Mouse (Mus musculus) erythroblast, embryonic 14.5 days (primary cell): ENCODE results near the gene Maml1. TPM values are rescaled to one million over a fixed set of nuclear protein-coding genes. Genes with fewer than 3 reads are reported as not detected.

ENCODE experiments used
- H3K27me3 ChIP-seq: 2 replicates; pipeline ENCODE4 v1.6.1; 2012; ENCODE audit warnings: inconsistent platforms; ENCODE audit not compliant: control insufficient read depth
- H3K36me3 ChIP-seq: 2 replicates; pipeline ENCODE4 v1.6.1; 2012; ENCODE audit warnings: mild to moderate bottlenecking, inconsistent platforms; ENCODE audit not compliant: control insufficient read depth
- H3K4me1 ChIP-seq: 2 replicates; pipeline ENCODE4 v1.6.1; 2012; ENCODE audit warnings: inconsistent platforms; ENCODE audit not compliant: control insufficient read depth
- H3K4me3 ChIP-seq: replicated peaks from 2 replicates; pipeline ENCODE3; 2012; ENCODE audit warnings: moderate library complexity, mild to moderate bottlenecking, inconsistent platforms
- H3K9me3 ChIP-seq: 2 replicates; pipeline ENCODE4 v1.6.1; 2012; ENCODE audit warnings: low read length, inconsistent platforms, mixed read lengths; ENCODE audit not compliant: control insufficient read depth
- GATA1 ChIP-seq: IDR thresholded peaks from 2 replicates; pipeline ENCODE4 v1.6.1; 2012; ENCODE audit warnings: low read length, inconsistent platforms, mixed read lengths
- TAL1 ChIP-seq: IDR thresholded peaks from 3 replicates; pipeline ENCODE4 v1.6.1; 2012; ENCODE audit warnings: low read length, inconsistent platforms, mixed read lengths
- polyA plus RNA-seq: library from polyadenylated mRNA; stranded (reverse); fragments of >175 nt; gene quantifications from 2 replicates; pipeline ENCODE4 v1.2.3, GENCODE M21; 2012

Gene Maml1
- 0.47 and 0.68 TPM in 2 replicates for polyA plus RNA-seq

DNA sequence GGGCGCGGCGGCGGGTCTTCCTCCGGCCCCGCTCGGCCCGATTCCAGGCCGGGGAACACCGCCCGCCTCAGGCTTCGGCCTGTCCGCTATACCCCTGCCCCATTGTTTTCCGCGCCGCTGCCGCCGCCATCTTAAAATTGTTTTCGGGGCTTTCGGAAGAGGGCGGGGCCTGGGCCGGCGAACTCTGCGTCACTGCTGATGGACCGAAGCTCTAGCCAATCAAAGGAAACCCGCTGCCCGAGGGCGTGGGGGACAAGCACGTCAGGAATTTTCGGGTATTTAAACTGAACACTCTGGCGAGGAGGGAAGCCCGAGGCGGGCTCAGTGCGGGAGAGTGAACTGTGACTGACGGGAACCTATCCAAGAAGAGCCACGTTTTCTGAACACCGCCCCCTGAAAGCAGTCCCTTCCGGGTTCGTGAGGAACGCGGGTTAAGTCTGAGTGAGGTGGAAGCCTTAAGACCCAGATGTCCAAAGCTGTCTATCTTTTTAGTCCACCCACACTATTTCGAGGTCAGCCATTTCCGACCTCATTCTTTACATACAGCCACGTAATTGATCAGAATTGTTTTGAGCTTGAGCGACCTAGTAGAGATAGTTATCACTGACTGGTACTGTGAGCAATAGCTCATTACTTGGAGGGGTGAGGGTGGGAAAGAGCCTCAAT, at the start of gene Maml1:
Gene Maml1 (minus strand): TSS at position 122 of the 666 bp plus-strand sequence.
- Histone ChIP-seq H3K27me3 (no peaks in the 10 kb centered on the region), H3K4me1 (peaks cover 43% of the 10 kb centered on the region), H3K9me3 (peaks cover 3% of the 10 kb centered on the region), H3K36me3 (peaks cover 74% of the 10 kb centered on the region), H3K4me3 (peak within 1 kb of the TSS; percentile 99)
- TF ChIP-seq TAL1 (no peak), GATA1 (no peak)

DNA sequence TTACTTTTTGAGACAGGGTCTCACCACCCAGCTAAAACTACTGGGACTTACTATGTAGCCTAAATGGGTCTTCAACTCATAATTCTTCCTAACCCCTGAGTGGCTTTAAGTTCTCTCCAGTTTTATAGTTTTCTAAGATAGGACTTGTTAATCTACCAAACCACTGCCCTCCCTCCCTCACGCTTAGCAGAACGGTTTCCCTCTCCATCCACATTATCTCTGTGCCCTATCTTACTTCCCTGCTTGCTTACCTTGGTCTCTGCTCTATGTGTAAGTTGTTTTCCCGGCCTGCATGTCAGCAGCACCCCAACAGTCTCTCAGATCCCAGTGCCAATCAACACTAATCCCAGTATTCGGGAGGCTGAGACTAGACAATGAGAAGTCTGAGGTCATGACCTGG, 44.8 kb upstream of the Maml1 start:
- H3K4me3 ChIP-seq, result no peak overlapping the region
- H3K27me3 ChIP-seq, result no peaks in the 10 kb centered on the region
- H3K36me3 ChIP-seq, result no peaks in the 10 kb centered on the region
- H3K4me1 ChIP-seq, result peaks cover 2% of the 10 kb centered on the region
- H3K9me3 ChIP-seq, result no peaks in the 10 kb centered on the region
- TF ChIP-seq TAL1 (no peak), GATA1 (no peak)

DNA sequence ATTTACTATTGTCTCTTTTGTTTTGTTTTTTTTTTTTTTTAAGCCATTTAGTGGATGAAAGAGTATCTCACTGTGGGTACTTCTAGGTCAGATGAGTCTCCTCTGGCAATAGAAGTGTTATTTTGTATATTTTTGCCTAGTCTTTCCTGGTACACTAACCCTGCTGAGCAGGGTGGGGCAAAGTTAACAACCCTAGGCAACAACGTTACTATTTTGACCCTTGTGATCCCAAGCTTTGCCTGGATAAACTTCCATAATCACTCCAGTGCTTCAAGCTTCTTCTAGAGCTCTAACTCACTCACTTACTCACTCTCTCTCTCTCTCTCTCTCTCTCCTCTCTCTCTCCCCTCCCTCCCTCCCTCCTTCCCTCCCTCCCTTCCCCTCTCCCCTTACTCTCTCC, 44.0 kb upstream of the Maml1 start:
- H3K36me3 ChIP-seq, result no peaks in the 10 kb centered on the region
- no peak overlapping the region for H3K4me3 ChIP-seq
- peaks cover 2% of the 10 kb centered on the region for H3K4me1 ChIP-seq
- H3K27me3 ChIP-seq, result no peaks in the 10 kb centered on the region
- no peaks in the 10 kb centered on the region for H3K9me3 ChIP-seq
- no peak for TF ChIP-seq GATA1
- no peak for TF ChIP-seq TAL1

- Histone ChIP-seq H3K27me3 (no peaks in the 10 kb centered on the region), H3K4me1 (peaks cover 6% of the 10 kb centered on the region), H3K4me3 (no peak overlapping the region), H3K36me3 (peaks cover 7% of the 10 kb centered on the region), H3K9me3 (no peaks in the 10 kb centered on the region)
- TF ChIP-seq GATA1 (no peak), TAL1 (no peak)
These were observed 41.1 kb upstream of the Maml1 start for GRCm38 (mm10) chr11:50333181-50333580.

- Histone ChIP-seq H3K36me3 (peaks cover 9% of the 10 kb centered on the region), H3K27me3 (no peaks in the 10 kb centered on the region), H3K9me3 (no peaks in the 10 kb centered on the region), H3K4me3 (no peak overlapping the region), H3K4me1 (peaks cover 34% of the 10 kb centered on the region)
- TF ChIP-seq GATA1 (no peak), TAL1 (no peak)
These were observed 37.3 kb upstream of the Maml1 start for GRCm38 (mm10) chr11:50329378-50329777.

GRCm38 (mm10) chr11:50328075-50328625, 36.0 kb upstream of the Maml1 start:
- no peak overlapping the region for H3K4me3 ChIP-seq
- peaks cover 9% of the 10 kb centered on the region for H3K36me3 ChIP-seq
- TF ChIP-seq GATA1, result no peak
- no peak for TF ChIP-seq TAL1

DNA sequence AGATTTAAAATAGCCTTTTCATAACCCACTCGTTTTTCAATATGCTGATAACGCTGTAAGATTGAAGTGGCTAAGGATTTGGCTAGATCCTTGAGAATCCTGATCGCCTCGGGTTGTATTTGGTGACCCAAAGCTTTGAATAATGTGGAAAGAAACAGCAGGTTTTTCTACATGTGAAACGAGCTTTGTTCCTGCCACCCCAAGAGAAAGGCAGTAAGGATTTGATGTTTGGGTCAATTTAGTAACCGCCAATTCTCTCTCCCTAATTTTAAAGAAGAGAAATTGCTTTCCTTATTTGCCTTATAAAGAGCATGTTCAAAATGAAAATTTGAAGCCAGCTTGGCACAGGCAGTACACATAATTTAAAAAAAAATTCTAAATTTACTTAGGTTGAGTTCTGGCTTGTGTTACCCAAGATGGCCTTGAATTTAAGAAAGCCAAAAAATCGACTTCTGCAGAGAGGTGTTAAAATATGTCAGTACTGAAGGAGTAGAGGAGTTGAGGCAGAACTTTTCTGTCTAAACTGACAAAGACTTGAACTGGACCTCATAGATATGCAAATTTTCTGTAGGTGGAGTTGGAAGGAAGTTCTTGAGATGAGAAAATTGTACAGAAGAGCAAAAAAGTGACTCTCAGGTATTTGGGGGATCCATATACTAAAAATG, 34.3 kb upstream of the Maml1 start:
- no peak for TF ChIP-seq TAL1
- TF ChIP-seq GATA1, result no peak
- H3K9me3 ChIP-seq, result no peaks in the 10 kb centered on the region
- H3K4me3 ChIP-seq, result peak overlapping the region; percentile 97
- H3K27me3 ChIP-seq, result no peaks in the 10 kb centered on the region
- H3K36me3 ChIP-seq, result peaks cover 21% of the 10 kb centered on the region
- peaks cover 61% of the 10 kb centered on the region for H3K4me1 ChIP-seq

More at GRCm38 (mm10) chr11:50328075-50328625, 36.0 kb upstream of the Maml1 start:
- no peaks in the 10 kb centered on the region for H3K27me3 ChIP-seq
- H3K4me1 ChIP-seq, result peaks cover 45% of the 10 kb centered on the region
- no peaks in the 10 kb centered on the region for H3K9me3 ChIP-seq

GRCm38 (mm10) chr11:50325496-50326301, 33.6 kb upstream of the Maml1 start, which contains the start of gene Canx:
Gene Canx, minus strand, starts transcription at chr11:50325673.
- H3K9me3 ChIP-seq, result no peaks in the 10 kb centered on the region
- H3K4me1 ChIP-seq, result peaks cover 66% of the 10 kb centered on the region
- TF ChIP-seq TAL1 (no peak), GATA1 (no peak)
- H3K4me3 ChIP-seq, result peak within 1 kb of the TSS; percentile 97
- no peaks in the 10 kb centered on the region for H3K27me3 ChIP-seq
- peaks cover 23% of the 10 kb centered on the region for H3K36me3 ChIP-seq

DNA sequence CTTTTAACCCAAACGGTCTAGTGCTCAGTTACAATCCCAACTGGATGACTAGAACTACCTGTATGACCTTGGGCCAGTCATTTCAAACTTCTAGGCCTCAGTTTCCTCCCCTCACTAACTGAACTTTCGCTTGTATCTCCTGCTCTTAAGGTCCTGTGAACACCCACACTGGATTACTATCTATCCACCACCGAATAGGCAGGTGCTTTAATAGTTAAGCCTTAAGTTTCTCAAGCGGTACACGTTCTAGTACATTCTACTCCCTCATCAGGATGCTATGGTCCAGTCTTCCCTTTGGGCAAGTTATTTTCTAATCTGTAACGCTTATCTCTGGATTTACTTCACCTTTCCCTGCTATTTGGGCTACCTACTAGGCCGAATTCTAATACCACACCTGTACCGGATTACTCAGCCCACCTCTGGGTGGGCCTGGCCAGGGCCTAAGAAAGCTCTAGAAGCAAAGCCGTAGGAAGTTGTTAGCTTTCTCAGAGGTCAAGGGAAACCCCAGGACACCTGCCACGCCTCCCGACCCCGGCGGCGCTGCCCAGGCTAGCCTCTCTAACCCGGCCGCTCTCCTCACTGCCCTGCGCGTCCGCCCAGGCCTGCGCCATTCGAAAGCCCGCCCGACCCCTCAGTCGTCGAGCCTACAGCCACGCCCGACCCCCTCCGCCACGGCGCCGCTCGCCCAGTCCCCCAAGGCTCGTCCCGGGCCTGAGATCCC, 32.8 kb upstream of the Maml1 start:
- peaks cover 69% of the 10 kb centered on the region for H3K4me1 ChIP-seq

More for the DNA sequence above, 32.8 kb upstream of the Maml1 start:
- Histone ChIP-seq H3K9me3 (no peaks in the 10 kb centered on the region), H3K36me3 (peaks cover 30% of the 10 kb centered on the region), H3K27me3 (no peaks in the 10 kb centered on the region), H3K4me3 (peak overlapping the region; percentile 97)
- TF ChIP-seq GATA1 (peak; percentile 88), TAL1 (no peak)
